Mouse (Mus musculus) kidney, postnatal 0 days (tissue): Measurements from ENCODE around the gene C1qa. TPM values are rescaled to one million over a fixed set of nuclear protein-coding genes. Genes with fewer than 3 reads are reported as not detected.

Experiments
- ATAC-seq: fragments of 200-750 bp; cut with Nextera tagmentation; replicated peaks from 2 replicates; pipeline ENCODE4 v1.8.0; 2017; ENCODE audit warnings: low read depth, moderate number of reproducible peaks, moderate TSS enrichment, moderate library complexity; ENCODE audit not compliant: low FRiP score
- DNase-seq: peaks from one replicate; pipeline ENCODE4 v3.0.0-alpha.2; 2016; ENCODE audit warnings: low spot score
- H3K27ac ChIP-seq: fragments of 300-500 bp; sonication (generic); 2 replicates; pipeline ENCODE4 v1.5.1; 2014; ENCODE audit warnings: mild to moderate bottlenecking
- H3K27me3 ChIP-seq: fragments of 300-500 bp; sonication (generic); 2 replicates; pipeline ENCODE4 v1.6.1; 2014; ENCODE audit warnings: low read length, mixed read lengths; ENCODE audit not compliant: insufficient read depth
- H3K36me3 ChIP-seq: fragments of 300-500 bp; sonication (generic); 2 replicates; pipeline ENCODE4 v1.6.1; 2014; ENCODE audit warnings: low read length, mixed read lengths; ENCODE audit not compliant: insufficient read depth
- H3K4me1 ChIP-seq: fragments of 300-500 bp; sonication (generic); replicated peaks from 2 replicates; pipeline ENCODE4 v1.6.1; 2014; ENCODE audit warnings: antibody characterized with exemption, low read length, mixed read lengths; ENCODE audit not compliant: insufficient read depth
- H3K4me2 ChIP-seq: fragments of 300-500 bp; sonication (generic); 2 replicates; pipeline ENCODE4 v1.6.1; 2014; ENCODE audit warnings: mild to moderate bottlenecking, low read length, moderate library complexity, mixed read lengths
- H3K4me3 ChIP-seq: fragments of 300-500 bp; sonication (generic); replicated peaks from 2 replicates; pipeline ENCODE4 v1.5.1; 2014; ENCODE audit warnings: low read depth, low read length
- H3K9ac ChIP-seq: fragments of 300-500 bp; sonication (generic); 2 replicates; pipeline ENCODE4 v1.6.1; 2014; ENCODE audit warnings: low read depth, low read length
- H3K9me3 ChIP-seq: fragments of 300-500 bp; sonication (generic); replicated peaks from 2 replicates; pipeline ENCODE4 v1.6.1; 2016; ENCODE audit warnings: low read length, inconsistent platforms, mixed read lengths
- CTCF ChIP-seq: IDR thresholded peaks from 2 replicates; pipeline ENCODE4 v1.5.1; 2016; ENCODE audit warnings: antibody characterized with exemption, low read depth, mild to moderate bottlenecking, moderate library complexity
- WGBS: fragments of 180-500 bp; shearing (Covaris S2); extraction: QIAGEN DNeasy Blood & Tissue Kit; methylation state at CpG from one replicate; pipeline ENCODE4 v1.1.7; 2014; 5-methylcytosine and 5-hydroxymethylcytosine counted together
- polyA plus RNA-seq: library from polyadenylated mRNA; unstranded; fragments of >200 nt; fragmentation: Nextera tagmentation; extraction: Ambion mirVana; gene quantifications from 2 replicates; pipeline ENCODE4 v1.2.1, GENCODE M21; 2015

C1qa gene
- polyA plus RNA-seq, 1 experiment from 2014 or later: 35.8 TPM

DNA sequence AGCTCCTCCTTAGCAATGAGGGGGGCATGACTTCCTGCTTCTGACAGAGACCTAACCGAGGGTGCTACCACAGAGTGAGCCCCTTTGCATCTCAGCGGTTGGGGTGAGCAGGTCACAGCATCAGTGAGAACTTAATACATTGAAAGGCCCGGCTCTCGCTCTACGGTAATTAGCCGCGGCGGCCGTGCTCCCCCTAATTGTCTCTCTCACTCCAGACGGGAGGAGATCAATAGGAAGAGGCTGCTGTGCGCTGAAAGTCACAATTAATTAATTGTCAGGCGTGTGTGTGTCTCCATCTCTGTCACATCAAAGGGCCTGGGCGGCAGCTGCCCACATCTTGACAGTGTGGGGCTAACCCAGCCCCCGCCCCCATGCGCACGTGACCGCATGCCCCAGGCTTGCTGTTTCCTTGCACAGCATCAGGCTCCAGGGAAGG is 12.6 kb upstream of the C1qa start:
- no peak for TF ChIP-seq CTCF
- peaks cover 17% of the 10 kb centered on the region; the same call in 1 of the 2 replicates for H3K27me3 ChIP-seq
- no peaks in the 10 kb centered on the region for H3K9me3 ChIP-seq
- DNase-seq (no peak), ATAC-seq (no peak)
- 2% methylated on average over 17 of the region's 17 CpGs for WGBS
- no peaks in the 10 kb centered on the region for H3K4me1 ChIP-seq
- H3K9ac ChIP-seq: no peak overlapping the region
- no peak overlapping the region for H3K27ac ChIP-seq
- H3K4me3 ChIP-seq: no peak overlapping the region
- no peaks in the 10 kb centered on the region for H3K36me3 ChIP-seq
- no peak overlapping the region for H3K4me2 ChIP-seq

DNA sequence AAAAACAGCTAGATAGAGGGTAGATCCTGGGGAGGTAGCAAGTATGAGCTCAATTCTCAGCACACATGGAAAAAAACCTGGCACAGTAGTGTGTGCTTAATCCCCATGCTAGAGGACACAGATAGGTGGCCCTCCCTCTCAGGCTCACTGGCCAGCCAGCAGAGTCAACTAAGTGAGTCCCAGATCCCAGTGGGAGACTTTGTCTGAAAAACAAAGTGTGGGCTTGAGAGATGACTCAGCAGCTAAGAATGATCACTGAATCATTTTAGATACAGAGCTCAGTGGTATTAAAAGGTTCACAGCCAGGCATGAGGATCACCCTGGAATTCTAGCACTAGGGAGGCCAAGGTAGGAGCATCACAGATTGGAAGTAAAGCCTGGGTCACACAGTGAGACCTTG is 9.2 kb upstream of the C1qa start:
- Histone ChIP-seq H3K27ac (no peak overlapping the region), H3K4me2 (no peak overlapping the region), H3K4me1 (no peaks in the 10 kb centered on the region), H3K4me3 (no peak overlapping the region), H3K27me3 (peaks cover 30% of the 10 kb centered on the region), H3K9me3 (no peaks in the 10 kb centered on the region), H3K36me3 (no peaks in the 10 kb centered on the region), H3K9ac (no peak overlapping the region)
- DNase-seq (no peak), ATAC-seq (no peak)
- no peak for TF ChIP-seq CTCF

DNA sequence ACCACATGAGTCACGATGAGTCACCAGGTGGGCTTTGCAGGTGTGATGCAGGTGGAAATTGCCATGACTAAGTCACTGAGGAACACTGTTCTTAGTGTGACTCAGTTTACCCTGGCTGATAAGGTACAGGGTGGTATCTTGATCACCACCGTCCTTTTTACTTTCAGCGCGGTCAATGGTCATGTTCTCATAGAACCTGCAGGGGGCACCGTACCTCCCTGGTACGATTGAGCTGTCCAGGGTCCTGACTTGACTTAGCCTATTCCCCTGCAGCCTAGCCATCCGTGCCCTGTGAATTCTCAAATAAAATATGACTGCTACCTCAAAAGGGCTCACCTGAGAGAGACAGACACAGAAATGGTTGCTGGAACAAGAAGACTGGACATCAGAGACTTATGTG is 8.4 kb upstream of the C1qa start:
- TF ChIP-seq CTCF: peak; percentile 91
- Histone ChIP-seq H3K4me2 (no peak overlapping the region), H3K36me3 (no peaks in the 10 kb centered on the region), H3K9ac (no peak overlapping the region), H3K27me3 (peaks cover 27% of the 10 kb centered on the region), H3K4me1 (no peaks in the 10 kb centered on the region), H3K4me3 (no peak overlapping the region), H3K27ac (no peak overlapping the region), H3K9me3 (no peaks in the 10 kb centered on the region)
- ATAC-seq (peak; percentile 33; the same call in 1 of the 2 replicates), DNase-seq (peak; percentile 88)
- 13% methylated on average over 7 of the region's 7 CpGs for WGBS

DNA sequence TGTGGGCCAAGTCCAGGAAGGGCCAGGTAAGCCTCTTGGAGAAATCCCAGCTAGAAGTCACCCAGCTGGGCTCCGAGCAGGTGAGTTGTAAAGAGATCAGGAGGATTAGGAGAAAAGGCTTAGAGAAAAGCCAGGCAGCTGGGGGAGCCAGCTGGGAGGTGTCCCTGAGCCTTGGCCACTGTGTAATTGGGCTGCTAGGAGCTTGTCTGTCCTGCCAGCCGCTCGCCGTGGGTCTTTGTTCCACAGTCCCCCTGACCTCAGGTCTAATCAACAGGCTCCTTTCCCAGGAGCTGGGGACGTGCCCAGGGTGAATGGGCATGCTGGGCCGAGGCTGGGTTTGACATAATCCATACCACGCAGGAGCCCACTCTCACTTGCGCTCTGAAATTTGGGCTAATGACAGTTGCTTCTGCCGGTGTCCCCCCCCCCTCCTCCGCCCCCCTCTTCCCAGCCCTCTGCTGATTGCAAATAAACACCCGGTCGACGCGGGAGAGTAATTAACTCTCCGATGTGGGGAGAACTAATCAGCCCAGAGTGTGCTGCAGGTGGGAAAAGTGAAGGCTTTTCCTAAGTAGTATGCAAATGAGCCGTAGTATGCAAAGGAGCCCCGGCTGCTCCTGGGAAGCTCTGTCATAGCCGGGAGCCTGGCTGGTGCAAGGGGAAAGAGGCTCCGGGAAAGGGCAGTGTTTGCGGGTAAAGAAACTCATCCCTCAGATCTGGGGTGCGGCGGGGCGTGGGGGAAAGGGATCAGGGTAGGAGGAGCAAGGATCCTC is 6.3 kb upstream of the C1qa start:
- WGBS: 2% methylated on average over 23 of the region's 23 CpGs

DNA sequence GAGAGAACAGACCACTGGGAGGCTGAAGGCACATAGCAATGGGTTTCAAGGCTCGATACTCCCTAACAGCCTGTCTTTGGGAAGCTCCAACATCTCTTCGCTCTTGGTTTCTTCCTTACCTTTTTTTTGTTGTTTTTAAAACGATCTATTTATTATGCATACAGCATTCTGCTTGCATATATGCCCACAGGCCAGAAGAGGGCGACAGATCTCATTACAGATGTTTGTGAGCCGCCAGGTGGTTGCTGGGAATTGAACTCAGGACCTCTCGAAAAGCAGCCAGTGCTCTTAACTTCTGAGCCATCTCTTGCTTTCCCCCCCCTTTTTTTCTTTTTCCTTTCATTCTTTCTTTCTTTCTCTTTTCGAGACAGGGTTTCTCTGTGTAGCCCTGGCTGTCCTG is 551 bp upstream of the C1qa start:
- DNase-seq: no peak
- 65% methylated on average over 7 of the region's 7 CpGs for WGBS
- peak; percentile 54 for TF ChIP-seq CTCF
- Histone ChIP-seq H3K4me2 (no peak overlapping the region), H3K27me3 (peaks cover 23% of the 10 kb centered on the region; the same call in 1 of the 2 replicates), H3K27ac (no peak overlapping the region), H3K4me1 (no peaks in the 10 kb centered on the region), H3K9me3 (no peaks in the 10 kb centered on the region), H3K4me3 (no peak overlapping the region), H3K36me3 (no peaks in the 10 kb centered on the region), H3K9ac (no peak overlapping the region)
- ATAC-seq: no peak

More for the DNA sequence above, 6.3 kb upstream of the C1qa start:
- Histone ChIP-seq H3K27ac (no peak overlapping the region), H3K4me3 (0 out of 2 replicates have a peak overlapping the region, but pooled peaks have one; percentile 4), H3K9ac (no peak overlapping the region), H3K4me1 (no peaks in the 10 kb centered on the region), H3K4me2 (no peak overlapping the region), H3K9me3 (no peaks in the 10 kb centered on the region), H3K36me3 (no peaks in the 10 kb centered on the region), H3K27me3 (peaks cover 21% of the 10 kb centered on the region)
- DNase-seq (peak; percentile 12), ATAC-seq (no peak)
- TF ChIP-seq CTCF: no peak

DNA sequence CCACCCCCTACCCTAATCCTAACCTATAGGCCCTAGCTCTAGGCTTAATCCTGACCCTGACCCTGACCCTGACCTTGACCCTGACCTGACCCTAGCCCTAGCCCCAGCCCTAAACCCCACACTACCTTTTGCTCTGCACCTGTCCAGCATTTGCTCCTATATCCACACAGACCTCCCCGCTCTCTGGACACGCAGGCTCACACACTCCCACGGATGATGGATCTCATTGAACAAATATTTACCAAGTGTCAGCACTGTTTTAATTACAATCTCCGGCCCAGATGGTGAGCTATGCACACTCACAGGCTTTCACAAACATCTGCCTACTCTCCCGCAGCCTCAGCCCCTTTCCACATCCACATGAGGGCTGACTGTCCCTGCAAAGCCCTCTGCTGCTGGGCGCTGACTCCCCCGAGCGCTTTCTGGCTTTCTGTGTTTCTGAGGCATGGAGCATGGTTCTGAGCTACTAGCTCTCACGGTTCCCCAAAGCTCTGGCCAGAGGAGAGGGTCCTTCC is 462 bp downstream of the C1qa start:
- Histone ChIP-seq H3K36me3 (no peaks in the 10 kb centered on the region), H3K4me1 (no peaks in the 10 kb centered on the region), H3K27ac (no peak overlapping the region), H3K4me3 (no peak overlapping the region), H3K27me3 (peaks cover 22% of the 10 kb centered on the region; the same call in 1 of the 2 replicates), H3K4me2 (no peak overlapping the region), H3K9me3 (no peaks in the 10 kb centered on the region), H3K9ac (no peak overlapping the region)
- DNase-seq (no peak), ATAC-seq (no peak)
- TF ChIP-seq CTCF: no peak
- whole genome bisulfite sequencing: 25% methylated on average over 9 of the region's 9 CpGs
